Mouse (Mus musculus) MEL-GATA-1-ER (cell line): ENCODE results near the gene 7530416G11Rik.

ENCODE experiments used
- DNase-seq: peaks from one replicate; pipeline ENCODE4 v3.0.0-alpha.2; 2012; ENCODE audit warnings: low read depth; ENCODE audit errors: extremely low read depth

The 7530416G11Rik gene

GRCm38 (mm10) chr15:85503127-85503526, at the start of gene 7530416G11Rik:
Gene 7530416G11Rik, minus strand, starts transcription at chr15:85503227.
- no peak for DNase-seq

GRCm38 (mm10) chr15:85546500-85546899, 43.5 kb upstream of the 7530416G11Rik start:
- no peak for DNase-seq

- no peak for DNase-seq
Observed at GRCm38 (mm10) chr15:85545369-85545768, 42.3 kb upstream of the 7530416G11Rik start.

DNA sequence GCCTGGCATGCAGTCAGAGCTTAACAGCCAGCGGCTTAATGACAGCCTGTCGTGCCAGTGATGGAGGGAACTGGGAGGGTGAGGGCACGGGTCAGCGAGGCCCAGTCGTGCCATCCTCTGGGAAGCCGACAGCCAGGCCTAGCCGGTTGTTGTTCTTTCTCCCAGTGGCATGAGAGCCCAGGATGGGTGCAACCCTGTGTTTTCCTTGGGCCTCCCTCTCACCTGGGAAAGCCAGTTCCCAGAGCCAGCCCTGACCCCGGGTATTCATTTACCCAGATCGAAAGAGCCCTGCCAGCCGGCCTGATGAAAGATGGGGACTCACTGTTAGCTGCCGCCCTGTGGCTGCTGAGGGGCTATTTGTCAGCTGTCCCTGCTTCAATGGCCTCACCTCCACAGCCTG, 35.1 kb upstream of the 7530416G11Rik start:
- DNase-seq = no peak

GRCm38 (mm10) chr15:85537151-85537550, 34.1 kb upstream of the 7530416G11Rik start:
- no peak for DNase-seq

- DNase-seq = no peak
Observed at GRCm38 (mm10) chr15:85534646-85535045, 31.6 kb upstream of the 7530416G11Rik start.

GRCm38 (mm10) chr15:85534215-85534614, 31.2 kb upstream of the 7530416G11Rik start:
- no peak for DNase-seq

DNA sequence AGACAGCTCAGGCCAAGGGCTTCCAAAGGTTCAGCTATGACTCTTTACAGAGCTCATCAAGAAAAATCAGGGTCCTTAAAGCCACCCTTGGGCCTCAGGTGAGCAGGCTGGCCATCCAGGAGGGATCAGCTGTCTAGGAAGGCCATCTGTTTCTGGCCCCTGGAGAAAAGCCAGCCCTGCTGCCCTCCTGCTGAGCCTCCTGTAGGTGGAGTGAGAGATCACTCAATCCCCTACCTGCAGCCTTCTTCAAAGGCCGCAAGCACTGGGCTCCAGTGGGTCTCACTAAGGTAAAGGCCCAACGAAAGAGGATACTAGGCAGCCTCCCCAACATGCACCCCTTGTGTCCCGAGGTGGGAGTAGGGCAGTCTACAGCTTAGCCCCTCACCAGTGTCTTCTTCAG, 29.0 kb upstream of the 7530416G11Rik start:
- DNase-seq = no peak

DNA sequence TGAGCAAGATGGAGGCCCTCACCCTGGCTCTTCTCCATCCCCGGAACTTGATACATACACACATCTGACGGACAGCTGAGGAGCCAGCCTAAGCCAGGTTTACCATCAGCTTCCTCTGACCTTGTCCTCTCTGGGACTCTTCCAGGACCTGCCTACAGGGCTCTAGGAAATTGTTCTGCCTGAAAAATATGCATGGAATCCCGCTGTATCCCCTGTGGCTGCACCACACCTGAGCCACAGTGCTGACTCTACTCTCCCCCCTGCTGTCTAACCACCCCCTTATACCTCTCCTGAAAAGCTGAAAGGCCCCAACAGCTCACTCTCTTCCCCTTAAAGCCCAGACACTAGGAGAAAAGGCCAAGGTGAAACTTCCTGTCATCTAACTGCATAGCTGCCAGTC, 26.9 kb upstream of the 7530416G11Rik start:
- no peak for DNase-seq

- no peak for DNase-seq
Observed at GRCm38 (mm10) chr15:85524404-85524950, 21.4 kb upstream of the 7530416G11Rik start.

- DNase-seq = no peak
Observed at GRCm38 (mm10) chr15:85523173-85523991, 20.4 kb upstream of the 7530416G11Rik start.

DNA sequence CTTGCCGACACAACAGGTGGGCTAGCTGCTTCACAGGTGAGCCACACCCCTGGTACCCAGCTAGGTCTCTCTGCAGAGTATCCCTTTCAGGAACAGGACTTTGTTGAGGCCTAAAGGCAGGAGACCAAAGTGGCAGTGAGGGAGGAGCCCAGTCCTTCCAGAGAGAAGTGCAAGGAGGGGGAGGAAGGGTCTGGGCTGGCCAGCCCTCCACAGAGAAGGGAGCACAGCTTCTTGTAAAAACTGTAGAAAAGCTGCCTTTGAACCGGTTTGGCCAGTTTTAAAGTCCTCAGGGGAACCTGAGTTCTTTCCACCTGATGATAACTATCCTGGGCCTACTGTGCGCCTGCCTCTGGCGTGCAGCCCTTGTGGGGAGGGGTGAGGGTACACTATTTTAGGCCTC, 16.4 kb upstream of the 7530416G11Rik start:
- no peak for DNase-seq

- no peak for DNase-seq
Observed at GRCm38 (mm10) chr15:85507370-85508014, 4.5 kb upstream of the 7530416G11Rik start.

DNA sequence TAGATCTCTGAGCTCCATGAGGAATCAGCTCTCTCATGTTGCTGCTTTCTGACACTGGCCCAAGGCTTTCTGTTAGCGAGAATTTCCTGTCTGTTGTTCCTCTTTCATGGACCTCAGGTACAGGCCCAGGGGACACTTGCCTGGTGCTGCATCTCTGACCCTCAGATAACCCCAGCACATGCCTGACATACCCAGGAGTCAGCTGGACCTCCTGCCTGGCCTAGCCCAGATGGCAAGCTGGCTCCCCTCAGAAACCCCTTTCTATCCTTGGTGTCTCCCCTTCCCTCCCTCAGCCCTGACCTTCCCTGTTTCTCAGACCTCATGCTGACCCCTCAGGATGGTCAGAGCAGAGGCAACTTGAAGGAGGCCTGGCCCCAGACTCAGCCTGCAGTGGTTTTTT, 3.7 kb upstream of the 7530416G11Rik start:
- DNase-seq = no peak

DNA sequence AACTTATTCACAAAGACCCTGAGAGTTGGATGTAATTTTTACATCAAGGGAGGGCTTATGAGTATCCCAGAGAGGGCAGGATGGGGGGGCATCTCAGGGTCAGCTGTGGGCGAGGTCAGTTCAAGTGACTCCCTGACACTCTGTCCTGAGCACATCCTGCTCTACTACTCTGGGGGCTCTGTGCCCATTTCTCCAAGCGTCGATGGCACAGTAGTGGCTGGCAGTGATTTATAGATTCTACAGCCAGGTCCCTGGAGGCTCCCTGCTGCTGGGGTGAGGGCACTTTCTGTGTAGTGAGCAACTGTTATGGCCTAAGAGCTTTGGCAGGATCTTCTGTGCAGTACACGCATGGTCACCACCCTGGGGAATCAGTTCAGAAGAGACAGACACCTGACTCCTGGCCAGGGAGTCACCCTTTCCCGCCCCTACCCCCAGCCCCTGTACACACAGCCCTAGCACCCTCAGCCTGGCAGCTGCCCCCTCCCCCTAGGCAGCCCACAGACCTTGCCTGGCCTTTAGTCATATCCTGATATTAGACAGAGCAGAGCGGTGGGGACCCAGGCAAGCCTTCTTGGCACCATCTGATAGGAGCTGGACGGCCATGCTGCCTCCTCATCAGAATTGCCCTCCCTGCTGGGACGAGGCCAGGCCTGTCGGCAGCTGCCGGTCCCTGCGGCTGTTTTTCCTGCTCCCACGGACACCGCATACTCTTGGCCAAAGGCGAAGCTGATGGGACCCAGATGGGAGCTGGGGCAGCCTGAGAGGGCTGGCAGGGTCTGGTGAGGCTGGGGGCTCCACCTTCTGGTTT, 2.3 kb upstream of the 7530416G11Rik start:
- DNase-seq = no peak

GRCm38 (mm10) chr15:85500267-85500666, 2.8 kb downstream of the 7530416G11Rik start:
- DNase-seq = no peak

- no peak for DNase-seq
Observed at GRCm38 (mm10) chr15:85497981-85498475, 5.0 kb downstream of the 7530416G11Rik start.

GRCm38 (mm10) chr15:85497548-85497947, 5.5 kb downstream of the 7530416G11Rik start:
- DNase-seq = no peak

DNA sequence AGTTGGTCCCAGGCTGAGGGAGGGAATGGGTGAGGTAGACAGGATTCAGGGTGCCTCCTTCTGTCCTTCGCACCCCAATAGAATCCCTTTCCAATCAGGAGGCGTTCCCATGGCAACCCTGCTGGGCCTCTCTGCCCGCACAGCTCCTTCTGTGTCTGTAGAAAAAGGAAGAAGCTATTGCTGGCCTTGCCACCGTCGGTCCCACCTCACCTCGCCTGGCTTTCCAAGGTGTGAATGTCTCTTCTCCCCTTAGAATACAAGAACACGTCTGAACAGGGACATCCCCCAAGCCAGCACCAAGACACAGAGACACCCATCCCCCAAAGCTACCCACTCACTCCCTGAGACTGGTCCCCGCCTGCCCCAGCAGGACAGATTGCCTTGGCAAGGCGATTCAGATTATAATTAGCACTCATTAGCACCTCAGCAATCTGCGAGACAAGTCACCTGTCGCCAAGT, 8.8 kb downstream of the 7530416G11Rik start:
- DNase-seq = no peak

GRCm38 (mm10) chr15:85489751-85490150, 13.3 kb downstream of the 7530416G11Rik start:
- DNase-seq = no peak

DNA sequence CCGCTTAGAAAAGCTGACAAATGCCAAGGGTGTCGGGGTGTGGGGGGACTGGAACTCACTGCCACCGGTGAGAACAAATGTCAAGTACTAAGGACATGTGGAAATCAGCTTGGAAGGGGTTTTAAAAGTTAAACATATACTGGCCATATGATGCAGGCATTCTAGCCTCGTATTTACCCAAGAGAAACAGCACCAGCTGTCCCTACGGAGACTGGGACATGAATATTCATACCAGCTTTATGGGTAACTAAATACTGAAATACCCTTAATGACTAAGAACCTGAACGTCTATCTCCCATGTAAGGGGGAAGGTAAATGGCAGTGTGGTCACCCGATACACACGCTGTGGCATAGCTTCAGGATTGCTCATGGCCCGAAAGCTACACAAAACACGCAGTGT, 14.1 kb downstream of the 7530416G11Rik start:
- no peak for DNase-seq
